Mouse (Mus musculus): ENCODE data around the gene Gm6169. TPM values are rescaled to one million over a fixed set of nuclear protein-coding genes. Genes with fewer than 3 reads are reported as not detected.

The Gm6169 gene
- polyA plus RNA-seq, 1 experiment, result 6.3 TPM

- H3K4me2 ChIP-seq (ENCODE audit: low read depth), result no peak overlapping the region
Measured at GRCm38 (mm10) chr13:97060331-97060730, 38.7 kb downstream of the Gm6169 start.

GRCm38 (mm10) chr13:97059746-97060145 lies 39.3 kb downstream of the Gm6169 start:
- Histone ChIP-seq H3ac (ENCODE audit: control insufficient read depth, insufficient read length) (no peak overlapping the region), H3K4me2 (ENCODE audit: low read depth) (no peak overlapping the region), H3K36me3 (ENCODE audit: control insufficient read depth, insufficient read depth) (no peaks in the 10 kb centered on the region), H3K79me2 (ENCODE audit: control insufficient read depth, insufficient read depth) (no peaks in the 10 kb centered on the region), H3K4me3 (no peak overlapping the region), H3K27me3 (ENCODE audit: control insufficient read depth, insufficient read depth, insufficient read length) (no peaks in the 10 kb centered on the region)
- no peak for TF ChIP-seq REST (IDR thresholded peaks at IDR 0.05; ENCODE audit: insufficient read depth, insufficient read length)
- TF ChIP-seq SRF (IDR thresholded peaks at IDR 0.05; ENCODE audit: control insufficient read depth, insufficient read length, low read depth), result no peak
- no peak for TF ChIP-seq POLR2AphosphoS2 (IDR thresholded peaks at IDR 0.05; ENCODE audit: insufficient read length, low read depth)
- TF ChIP-seq MAX (IDR thresholded peaks at IDR 0.05; ENCODE audit: low read depth), result no peak
- no peak for TF ChIP-seq MYOD1 (IDR thresholded peaks at IDR 0.05; ENCODE audit: control insufficient read depth in 1 of 3, insufficient read length in 2 of 3, low read depth in 2 of 3)
- TF ChIP-seq POLR2A (IDR thresholded peaks at IDR 0.05; ENCODE audit: insufficient read length, low read depth), result no peak
- TF ChIP-seq CEBPB (IDR thresholded peaks at IDR 0.05; ENCODE audit: insufficient read depth, poor library complexity, severe bottlenecking), result no peak
- TF ChIP-seq TCF3 (IDR thresholded peaks at IDR 0.05; ENCODE audit: insufficient read length, low read depth), result no peak
- no peak for TF ChIP-seq E2F4 (IDR thresholded peaks at IDR 0.05; ENCODE audit: insufficient read depth)
- TF ChIP-seq TCF12 (IDR thresholded peaks at IDR 0.05; ENCODE audit: insufficient read depth, poor library complexity, severe bottlenecking), result no peak
- TF ChIP-seq USF1 (IDR thresholded peaks at IDR 0.05; ENCODE audit: low read depth), result no peak
- TF ChIP-seq MYOG (IDR thresholded peaks at IDR 0.05; ENCODE audit: control insufficient read depth in 1 of 3, insufficient read depth in 1 of 3, insufficient read length in 2 of 3, low read depth in 2 of 3), result no peak

More at GRCm38 (mm10) chr13:97060331-97060730, 38.7 kb downstream of the Gm6169 start:
- Histone ChIP-seq H3K27me3 (ENCODE audit: control insufficient read depth, insufficient read depth, insufficient read length) (no peaks in the 10 kb centered on the region), H3K4me3 (no peak overlapping the region), H3K79me2 (ENCODE audit: control insufficient read depth, insufficient read depth) (no peaks in the 10 kb centered on the region), H3ac (ENCODE audit: control insufficient read depth, insufficient read length) (no peak overlapping the region), H3K36me3 (ENCODE audit: control insufficient read depth, insufficient read depth) (no peaks in the 10 kb centered on the region)
- TF ChIP-seq SRF (IDR thresholded peaks at IDR 0.05; ENCODE audit: control insufficient read depth, insufficient read length, low read depth) (no peak), REST (IDR thresholded peaks at IDR 0.05; ENCODE audit: insufficient read depth, insufficient read length) (no peak), MAX (IDR thresholded peaks at IDR 0.05; ENCODE audit: low read depth) (no peak), CEBPB (IDR thresholded peaks at IDR 0.05; ENCODE audit: insufficient read depth, poor library complexity, severe bottlenecking) (no peak), POLR2AphosphoS2 (IDR thresholded peaks at IDR 0.05; ENCODE audit: insufficient read length, low read depth) (no peak), TCF12 (IDR thresholded peaks at IDR 0.05; ENCODE audit: insufficient read depth, poor library complexity, severe bottlenecking) (no peak)

GRCm38 (mm10) chr13:97057817-97058216 lies 41.2 kb downstream of the Gm6169 start:
- no peaks in the 10 kb centered on the region for H3K79me2 ChIP-seq (ENCODE audit: control insufficient read depth, insufficient read depth)
- no peak overlapping the region for H3ac ChIP-seq (ENCODE audit: control insufficient read depth, insufficient read length)
- H3K4me3 ChIP-seq, result no peak overlapping the region
- H3K36me3 ChIP-seq (ENCODE audit: control insufficient read depth, insufficient read depth), result no peaks in the 10 kb centered on the region
- TF ChIP-seq E2F4 (IDR thresholded peaks at IDR 0.05; ENCODE audit: insufficient read depth) (no peak), CEBPB (IDR thresholded peaks at IDR 0.05; ENCODE audit: insufficient read depth, poor library complexity, severe bottlenecking) (no peak), POLR2AphosphoS2 (IDR thresholded peaks at IDR 0.05; ENCODE audit: insufficient read length, low read depth) (no peak), MYOG (IDR thresholded peaks at IDR 0.05; ENCODE audit: control insufficient read depth in 1 of 3, insufficient read depth in 1 of 3, insufficient read length in 2 of 3, low read depth in 2 of 3) (no peak), TCF3 (IDR thresholded peaks at IDR 0.05; ENCODE audit: insufficient read length, low read depth) (no peak), REST (IDR thresholded peaks at IDR 0.05; ENCODE audit: insufficient read depth, insufficient read length) (no peak), TCF12 (IDR thresholded peaks at IDR 0.05; ENCODE audit: insufficient read depth, poor library complexity, severe bottlenecking) (no peak), POLR2A (IDR thresholded peaks at IDR 0.05; ENCODE audit: insufficient read length, low read depth) (no peak), SRF (IDR thresholded peaks at IDR 0.05; ENCODE audit: control insufficient read depth, insufficient read length, low read depth) (no peak), MAX (IDR thresholded peaks at IDR 0.05; ENCODE audit: low read depth) (no peak), MYOD1 (IDR thresholded peaks at IDR 0.05; ENCODE audit: control insufficient read depth in 1 of 3, insufficient read length in 2 of 3, low read depth in 2 of 3) (no peak), USF1 (IDR thresholded peaks at IDR 0.05; ENCODE audit: low read depth) (no peak)
- no peaks in the 10 kb centered on the region for H3K27me3 ChIP-seq (ENCODE audit: control insufficient read depth, insufficient read depth, insufficient read length)
- no peak overlapping the region for H3K4me2 ChIP-seq (ENCODE audit: low read depth)

GRCm38 (mm10) chr13:97053844-97054243 lies 45.2 kb downstream of the Gm6169 start:
- Histone ChIP-seq H3K4me2 (ENCODE audit: low read depth) (no peak overlapping the region), H3ac (ENCODE audit: control insufficient read depth, insufficient read length) (no peak overlapping the region), H3K79me2 (ENCODE audit: control insufficient read depth, insufficient read depth) (no peaks in the 10 kb centered on the region), H3K27me3 (ENCODE audit: control insufficient read depth, insufficient read depth, insufficient read length) (no peaks in the 10 kb centered on the region), H3K4me3 (no peak overlapping the region), H3K36me3 (ENCODE audit: control insufficient read depth, insufficient read depth) (no peaks in the 10 kb centered on the region)
- TF ChIP-seq MYOG (IDR thresholded peaks at IDR 0.05; ENCODE audit: control insufficient read depth in 1 of 3, insufficient read depth in 1 of 3, insufficient read length in 2 of 3, low read depth in 2 of 3) (no peak), POLR2A (IDR thresholded peaks at IDR 0.05; ENCODE audit: insufficient read length, low read depth) (no peak), POLR2AphosphoS2 (IDR thresholded peaks at IDR 0.05; ENCODE audit: insufficient read length, low read depth) (no peak), CEBPB (IDR thresholded peaks at IDR 0.05; ENCODE audit: insufficient read depth, poor library complexity, severe bottlenecking) (no peak)

- Histone ChIP-seq H3K4me2 (ENCODE audit: low read depth) (no peak overlapping the region), H3ac (ENCODE audit: control insufficient read depth, insufficient read length) (no peak overlapping the region), H3K36me3 (ENCODE audit: control insufficient read depth, insufficient read depth) (no peaks in the 10 kb centered on the region), H3K27me3 (ENCODE audit: control insufficient read depth, insufficient read depth, insufficient read length) (no peaks in the 10 kb centered on the region), H3K4me3 (no peak overlapping the region), H3K79me2 (ENCODE audit: control insufficient read depth, insufficient read depth) (no peaks in the 10 kb centered on the region)
- TF ChIP-seq TCF12 (IDR thresholded peaks at IDR 0.05; ENCODE audit: insufficient read depth, poor library complexity, severe bottlenecking) (no peak), POLR2A (IDR thresholded peaks at IDR 0.05; ENCODE audit: insufficient read length, low read depth) (no peak), E2F4 (IDR thresholded peaks at IDR 0.05; ENCODE audit: insufficient read depth) (no peak), MYOD1 (IDR thresholded peaks at IDR 0.05; ENCODE audit: control insufficient read depth in 1 of 3, insufficient read length in 2 of 3, low read depth in 2 of 3) (no peak), MYOG (IDR thresholded peaks at IDR 0.05; ENCODE audit: control insufficient read depth in 1 of 3, insufficient read depth in 1 of 3, insufficient read length in 2 of 3, low read depth in 2 of 3) (no peak)
Measured at GRCm38 (mm10) chr13:97052667-97053066, 46.4 kb downstream of the Gm6169 start.
